Mouse (Mus musculus): Measurements from ENCODE around the gene Ppp1r1b.
"Not testable (repeated sequence)": the region's sequence is repeated elsewhere in the genome, so short reads cannot be mapped to it uniquely, and the experiment has no call there.

Ppp1r1b gene

DNA sequence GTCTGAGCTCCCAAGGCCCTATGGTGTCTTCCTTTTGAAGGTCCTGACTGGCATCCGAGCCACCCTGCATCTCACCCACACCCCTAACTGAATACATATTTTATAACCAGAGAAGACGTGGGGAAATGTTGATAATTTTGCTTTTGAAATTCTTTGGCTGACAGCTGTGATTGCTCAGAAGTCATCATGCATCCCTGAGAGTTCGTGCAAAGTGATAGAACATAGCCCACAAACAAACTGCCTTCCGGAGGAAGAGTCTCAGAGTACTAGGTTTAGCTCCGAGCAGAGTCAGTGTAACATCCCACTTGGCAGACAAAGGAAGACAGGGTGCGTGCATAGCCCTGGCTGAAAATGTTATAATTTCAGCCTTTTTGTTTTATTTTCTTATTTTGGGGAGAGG, 25.0 kb downstream of the Ppp1r1b start:
- DNase-seq (ENCODE audit: low spot score in 2 of 2), result no peak

DNA sequence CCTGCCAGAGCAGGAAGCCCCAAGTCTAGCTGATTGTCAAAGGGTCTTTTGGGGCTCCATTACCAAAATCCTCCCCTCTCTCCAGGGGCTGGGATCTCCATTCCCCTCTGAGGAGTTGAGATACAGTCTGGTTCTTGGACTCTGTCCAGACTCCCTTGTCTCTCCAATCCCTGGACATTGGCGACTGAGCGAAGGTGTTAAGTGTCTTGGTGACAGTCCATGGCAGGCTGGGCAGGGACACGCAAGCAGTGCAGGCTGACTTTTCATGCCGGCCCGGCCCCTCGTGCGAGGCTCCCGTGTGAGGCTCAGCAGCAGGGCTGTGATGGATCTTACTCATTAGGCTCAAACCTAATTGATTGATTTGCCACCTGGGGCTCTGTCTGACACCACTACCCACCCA, 26.1 kb downstream of the Ppp1r1b start:
- DNase-seq (ENCODE audit: low spot score in 2 of 2), result peak; percentile 62 to 71

DNA sequence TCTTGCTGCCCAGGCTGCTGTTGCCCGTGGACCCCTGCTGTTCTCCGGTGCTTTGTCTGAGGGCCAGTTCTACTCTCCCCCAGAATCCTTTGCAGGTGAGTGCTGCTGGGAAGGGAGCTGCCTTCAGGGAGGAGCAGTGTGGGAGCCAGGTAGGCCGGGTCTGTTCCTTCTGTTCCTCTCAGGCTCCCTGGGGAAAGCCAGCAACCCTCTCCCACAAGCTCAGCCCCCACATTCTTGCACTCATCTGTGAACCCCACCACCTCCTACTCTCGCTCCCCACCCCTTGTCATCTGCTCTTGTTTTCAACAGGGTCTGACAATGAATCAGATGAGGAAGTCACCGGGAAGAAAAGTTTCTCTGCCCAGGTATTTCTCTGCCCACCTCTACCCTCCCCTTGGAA, 28.6 kb downstream of the Ppp1r1b start:
- DNase-seq (ENCODE audit: low spot score in 2 of 2), result no peak

DNA sequence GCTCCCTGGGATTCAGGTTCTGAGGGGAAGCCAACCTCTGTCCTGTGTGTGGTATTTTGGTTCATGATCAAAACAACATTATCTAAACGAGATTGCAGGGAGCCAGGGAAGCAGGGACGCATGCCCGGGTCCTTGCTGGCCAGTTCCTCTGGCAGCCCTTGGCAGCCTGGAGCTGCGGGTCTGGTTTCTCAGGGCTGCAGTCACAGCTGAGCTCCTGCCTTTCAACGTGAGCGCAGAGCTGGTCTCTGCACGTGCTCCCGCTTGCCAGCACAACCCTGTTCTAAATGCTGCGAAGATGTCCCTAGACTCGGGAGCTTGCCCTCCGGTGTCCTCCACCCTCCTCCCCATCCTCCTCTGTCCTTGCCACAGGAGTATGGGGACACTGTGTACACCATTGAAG, 29.6 kb downstream of the Ppp1r1b start:
- peak; percentile 82 to 84 for DNase-seq (ENCODE audit: low spot score in 2 of 2)

DNA sequence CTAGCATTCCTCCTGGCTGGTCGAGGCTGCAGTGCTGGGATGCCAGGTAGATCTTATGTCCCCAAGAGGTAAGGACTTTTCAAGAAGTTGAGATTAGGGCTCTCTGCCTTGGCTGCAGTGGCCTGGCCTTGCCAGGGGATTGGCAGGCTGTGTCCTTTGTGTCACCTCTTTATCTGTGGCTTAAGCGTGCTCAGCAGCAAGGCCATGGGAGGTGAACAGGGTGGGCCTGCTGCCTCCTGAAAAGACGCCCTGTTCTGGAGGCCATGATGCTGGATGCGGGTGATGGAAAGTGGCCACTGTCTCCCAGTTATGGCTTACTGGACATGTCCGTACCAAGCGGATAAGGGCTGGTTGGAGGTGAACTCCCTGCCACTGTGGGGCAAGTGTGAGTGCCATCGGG, 31.2 kb downstream of the Ppp1r1b start:
- peak; percentile 66 to 71 for DNase-seq (ENCODE audit: low spot score in 2 of 2)

DNA sequence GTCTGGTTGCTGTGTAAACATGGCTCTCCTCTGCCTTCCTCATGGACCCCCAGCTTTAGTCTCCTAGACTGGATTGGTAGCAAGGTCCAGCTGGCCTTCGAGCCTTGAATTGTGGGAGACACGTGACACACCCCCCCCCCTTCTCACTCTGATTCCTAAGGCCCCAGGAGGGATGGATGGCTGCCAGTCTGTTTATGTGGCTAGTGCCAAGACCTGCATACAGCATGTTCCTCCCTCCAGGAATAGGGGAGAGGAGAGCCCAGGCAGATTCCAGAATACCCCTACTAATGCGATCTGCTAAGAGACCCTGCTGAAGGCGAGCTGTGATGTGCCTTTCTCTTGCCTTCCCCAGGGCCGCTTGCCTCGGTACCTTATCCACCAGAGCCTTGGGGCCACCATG, 31.9 kb downstream of the Ppp1r1b start:
- peak; percentile 51 to 55 for DNase-seq (ENCODE audit: low spot score in 2 of 2)

DNA sequence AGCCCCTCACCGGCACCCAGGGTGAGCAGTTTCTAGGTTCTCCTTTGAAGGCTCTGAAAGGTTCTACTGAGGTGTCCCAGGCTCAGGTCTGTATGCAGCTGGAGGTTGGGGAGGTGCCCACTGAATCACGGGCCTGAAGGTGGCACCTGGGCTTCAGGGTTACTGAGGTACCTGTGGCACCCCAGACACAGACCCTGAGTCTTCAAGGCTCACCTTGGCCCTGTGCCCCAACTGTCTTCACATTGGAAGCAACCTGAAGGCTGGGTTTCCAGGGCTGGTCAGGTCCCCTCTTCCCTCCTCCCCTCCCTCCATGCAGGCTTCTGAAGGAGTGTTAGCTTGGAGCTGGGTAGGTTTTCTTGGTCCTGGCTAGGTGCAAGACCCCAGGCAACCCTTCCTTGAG, 33.4 kb downstream of the Ppp1r1b start:
- no peak for DNase-seq (ENCODE audit: low spot score in 2 of 2)

DNA sequence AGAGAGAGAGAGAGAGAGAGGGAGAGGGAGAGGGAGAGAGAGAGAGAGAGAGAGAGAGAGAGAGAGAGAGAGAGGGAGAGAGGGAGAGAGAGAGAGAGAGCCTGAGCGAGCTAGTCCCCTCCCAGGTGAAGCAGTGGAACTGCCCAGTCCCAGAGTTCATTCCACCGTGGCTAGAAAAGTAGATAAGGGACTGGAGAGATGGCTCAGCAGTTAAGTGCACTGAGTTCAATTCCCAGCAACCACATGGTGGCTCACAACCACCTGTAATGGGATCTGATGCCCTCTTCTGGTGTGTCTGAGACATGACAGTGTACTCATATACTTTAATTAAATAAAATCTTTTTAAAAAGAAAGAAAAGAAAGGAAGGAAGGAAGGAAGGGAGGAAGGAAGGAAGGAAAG, 34.2 kb downstream of the Ppp1r1b start:
- not testable (repeated sequence) for DNase-seq (ENCODE audit: low spot score in 2 of 2)

DNA sequence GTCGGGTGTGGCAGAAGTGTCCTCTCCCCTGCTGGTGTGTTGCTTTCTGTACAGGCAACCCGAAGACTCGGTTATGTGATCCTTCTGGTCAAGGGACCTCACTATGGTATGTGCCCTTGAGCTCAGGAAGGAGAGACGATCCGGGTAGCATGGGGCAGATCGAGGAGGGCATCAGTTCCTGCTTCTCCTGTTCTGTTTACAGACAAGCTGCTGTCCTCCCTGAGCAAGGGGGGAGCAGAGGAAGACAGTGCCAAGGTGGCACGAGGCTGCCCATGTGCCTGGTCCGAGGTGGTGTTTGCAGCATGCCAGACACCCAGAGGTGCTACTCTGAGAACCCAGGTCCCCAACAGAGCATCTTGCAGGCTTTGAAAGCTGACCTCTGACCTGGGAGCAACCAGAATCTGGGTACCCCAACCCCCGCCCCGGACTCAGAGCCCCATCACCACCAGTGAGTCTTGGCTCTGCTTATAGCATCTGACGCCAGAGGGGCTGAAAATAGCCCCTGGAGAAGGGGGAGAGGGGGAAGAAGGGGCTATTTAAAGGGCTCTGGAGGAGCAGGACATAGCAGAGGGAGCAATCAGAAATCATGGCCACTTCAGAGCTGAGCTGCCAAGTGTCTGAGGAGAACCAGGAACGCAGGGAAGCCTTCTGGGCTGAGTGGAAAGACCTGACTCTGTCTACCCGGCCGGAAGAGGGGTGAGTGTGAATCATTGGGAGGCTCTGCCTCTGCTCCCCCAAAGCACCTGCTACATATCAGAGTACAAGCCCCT, 35.2 kb downstream of the Ppp1r1b start, which contains the start of gene Tcap:
Gene Tcap, plus strand, starts transcription at position 551 of the 770 bp plus-strand sequence.
- DNase-seq (ENCODE audit: low spot score in 2 of 2), result peak; percentile 70 to 80

DNA sequence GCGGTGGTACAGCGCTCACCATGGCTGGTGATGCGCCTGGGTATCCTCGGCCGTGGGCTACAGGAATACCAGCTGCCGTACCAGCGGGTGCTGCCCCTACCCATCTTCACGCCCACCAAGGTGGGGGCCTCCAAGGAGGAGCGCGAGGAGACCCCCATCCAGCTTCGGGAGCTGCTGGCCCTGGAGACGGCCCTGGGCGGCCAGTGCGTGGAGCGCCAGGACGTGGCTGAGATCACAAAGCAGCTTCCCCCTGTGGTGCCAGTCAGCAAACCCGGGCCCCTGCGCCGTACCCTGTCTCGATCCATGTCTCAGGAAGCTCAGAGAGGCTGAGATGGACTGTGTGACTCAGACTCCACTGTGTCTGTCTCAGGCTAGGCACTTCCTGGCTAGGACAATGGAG, 36.0 kb downstream of the Ppp1r1b start:
- DNase-seq (ENCODE audit: low spot score in 2 of 2), result no peak

DNA sequence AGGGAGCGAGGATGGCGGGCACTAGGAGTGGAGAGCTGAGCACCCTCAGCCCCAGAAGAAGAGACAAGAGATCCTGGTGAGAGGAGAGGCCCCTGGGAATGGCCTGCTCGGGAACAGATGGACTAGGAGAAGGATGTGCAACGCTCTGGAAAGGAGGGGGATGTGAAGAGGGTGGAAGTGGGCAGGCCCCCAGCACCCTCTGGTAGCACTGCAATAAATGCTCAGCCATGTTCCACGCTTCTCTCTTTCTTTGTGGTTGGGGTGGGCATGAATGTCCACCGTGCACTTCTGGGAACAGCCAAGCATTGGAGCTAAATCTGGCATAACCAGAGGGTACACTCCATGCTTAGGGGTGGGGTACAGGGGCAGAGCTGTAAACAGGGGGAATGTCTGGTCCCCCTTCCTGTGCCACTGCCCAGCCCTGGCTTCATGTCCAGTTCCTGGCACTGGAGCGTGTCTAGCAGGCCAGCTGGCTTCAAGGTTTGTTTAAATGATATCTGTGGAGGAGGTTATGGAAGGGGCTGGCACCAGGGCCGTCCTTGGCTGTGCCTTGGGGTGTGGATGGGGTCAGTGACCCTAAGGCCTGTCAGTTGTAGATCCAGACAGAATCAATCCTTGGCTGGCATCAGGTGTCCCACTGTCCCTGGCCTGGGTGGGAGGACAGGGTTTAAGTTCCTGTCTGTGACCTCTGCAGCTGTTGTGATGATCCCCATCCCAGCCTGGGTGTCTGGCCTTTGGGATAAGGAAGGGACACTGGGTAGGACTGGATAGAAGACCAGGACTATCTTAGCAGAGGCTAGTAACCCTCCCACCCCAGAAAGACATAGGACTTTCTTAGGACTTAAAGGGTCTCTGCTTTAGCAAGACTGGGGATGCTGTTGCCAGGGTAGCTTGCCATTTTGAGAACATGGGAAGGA, 36.8 kb downstream of the Ppp1r1b start:
- peak; percentile 62 to 72 for DNase-seq (ENCODE audit: low spot score in 2 of 2)

DNA sequence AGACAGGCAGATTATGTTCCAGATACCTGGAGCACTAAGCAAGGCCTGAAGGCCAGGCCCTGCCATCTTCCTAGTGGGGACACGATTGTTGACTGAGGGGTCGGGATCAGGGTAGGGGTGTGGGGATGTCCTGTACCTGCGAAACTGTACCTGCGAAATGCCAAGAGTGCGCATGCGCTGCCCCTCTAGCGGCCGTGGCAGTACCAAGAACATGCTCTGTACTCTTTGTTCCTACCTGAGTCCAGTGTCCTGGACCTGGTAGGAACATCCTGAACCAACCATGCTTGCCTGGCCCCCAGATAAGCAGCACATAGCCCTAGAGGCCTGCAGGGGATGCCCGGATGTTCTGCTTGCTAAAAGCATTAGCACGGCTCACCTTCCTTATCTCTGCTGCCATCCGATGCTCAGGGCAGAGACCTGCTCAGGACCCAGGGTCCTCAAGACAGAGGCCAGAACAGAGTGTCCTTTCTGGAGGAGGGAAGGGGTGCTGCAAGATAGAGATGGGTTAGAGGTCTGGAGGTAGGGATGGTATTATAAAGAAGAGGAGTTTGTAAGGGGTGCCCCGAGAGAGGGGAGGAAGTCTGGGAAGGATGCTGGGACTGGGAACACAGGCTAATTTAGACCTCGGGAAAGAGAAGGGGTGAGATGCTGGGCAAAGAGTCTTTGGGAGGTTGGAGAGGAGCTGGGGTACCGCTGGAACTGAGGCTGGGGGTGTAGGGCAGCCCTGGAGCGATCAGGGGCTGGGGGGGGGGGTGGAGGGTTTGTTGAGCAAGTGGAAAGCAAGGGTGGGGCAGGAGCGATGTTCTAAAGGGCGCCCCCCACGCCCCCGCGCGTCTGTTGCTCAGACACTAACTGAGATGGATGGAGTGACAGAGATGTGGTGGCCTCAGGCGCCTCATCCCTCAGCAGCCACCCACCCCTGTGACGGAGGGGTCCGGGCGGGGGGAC, 37.7 kb downstream of the Ppp1r1b start, which contains the start of gene Pnmt:
Gene Pnmt, plus strand, starts transcription at position 813 of the 948 bp plus-strand sequence.
- DNase-seq (ENCODE audit: low spot score in 2 of 2), result peak; percentile 61 to 66

DNA sequence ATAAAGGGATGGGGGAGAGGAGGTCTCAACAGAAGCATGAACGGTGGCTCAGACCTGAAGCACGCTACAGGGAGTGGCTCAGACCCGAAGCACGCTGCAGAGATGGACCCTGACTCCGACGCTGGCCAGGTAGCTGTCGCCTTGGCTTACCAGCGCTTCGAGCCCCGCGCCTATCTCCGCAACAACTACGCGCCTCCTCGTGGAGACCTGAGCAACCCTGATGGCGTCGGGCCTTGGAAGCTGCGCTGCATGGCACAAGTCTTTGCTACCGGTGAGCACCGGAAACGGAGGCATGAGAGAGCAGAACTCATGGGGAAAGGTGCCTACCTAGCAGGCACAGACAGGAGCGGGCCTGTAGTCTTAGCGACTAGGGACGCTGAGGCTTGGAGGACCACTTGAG, 38.4 kb downstream of the Ppp1r1b start:
- no peak for DNase-seq (ENCODE audit: low spot score in 2 of 2)

DNA sequence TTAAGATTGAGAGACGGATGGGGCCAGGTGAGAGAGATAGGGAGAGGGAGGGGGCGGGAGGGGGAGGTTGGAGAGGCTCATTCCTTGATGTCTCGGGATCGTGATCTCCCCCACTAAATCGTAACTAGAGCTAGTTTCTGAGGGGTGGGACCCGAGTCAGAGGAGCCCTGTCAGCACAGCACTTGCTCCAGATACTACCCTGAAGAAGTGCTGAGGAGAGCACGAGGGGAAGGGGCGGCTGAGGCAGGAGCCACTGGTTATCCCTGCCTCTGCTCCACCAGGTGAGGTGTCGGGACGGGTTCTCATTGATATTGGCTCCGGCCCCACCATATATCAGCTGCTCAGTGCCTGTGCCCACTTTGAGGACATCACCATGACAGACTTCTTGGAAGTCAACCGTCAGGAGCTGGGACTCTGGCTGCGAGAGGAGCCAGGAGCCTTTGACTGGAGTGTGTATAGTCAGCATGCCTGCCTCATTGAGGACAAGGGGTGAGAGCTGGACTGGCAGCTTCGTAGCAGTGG, 38.9 kb downstream of the Ppp1r1b start:
- no peak for DNase-seq (ENCODE audit: low spot score in 2 of 2)

DNA sequence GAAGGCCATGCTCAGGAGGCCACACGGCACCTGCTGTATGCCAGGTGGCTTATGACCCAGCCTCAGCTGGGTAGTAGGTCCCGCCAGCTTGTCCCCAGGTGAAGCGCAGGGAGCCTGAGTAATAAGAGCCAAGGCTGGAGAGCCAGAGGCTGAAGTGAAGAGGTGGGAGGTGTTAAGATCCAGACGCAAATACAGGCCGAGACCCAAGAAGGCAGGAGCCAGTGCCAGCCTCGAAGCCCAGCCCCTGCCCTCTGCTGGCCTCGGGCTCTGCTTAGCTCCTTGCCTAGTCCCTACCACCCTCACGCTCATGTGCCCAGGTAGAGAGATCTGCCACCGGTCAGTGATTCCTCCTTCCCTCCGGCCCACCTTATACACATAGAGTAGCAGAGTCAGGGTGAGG, 40.1 kb downstream of the Ppp1r1b start:
- DNase-seq (ENCODE audit: low spot score in 2 of 2), result no peak

DNA sequence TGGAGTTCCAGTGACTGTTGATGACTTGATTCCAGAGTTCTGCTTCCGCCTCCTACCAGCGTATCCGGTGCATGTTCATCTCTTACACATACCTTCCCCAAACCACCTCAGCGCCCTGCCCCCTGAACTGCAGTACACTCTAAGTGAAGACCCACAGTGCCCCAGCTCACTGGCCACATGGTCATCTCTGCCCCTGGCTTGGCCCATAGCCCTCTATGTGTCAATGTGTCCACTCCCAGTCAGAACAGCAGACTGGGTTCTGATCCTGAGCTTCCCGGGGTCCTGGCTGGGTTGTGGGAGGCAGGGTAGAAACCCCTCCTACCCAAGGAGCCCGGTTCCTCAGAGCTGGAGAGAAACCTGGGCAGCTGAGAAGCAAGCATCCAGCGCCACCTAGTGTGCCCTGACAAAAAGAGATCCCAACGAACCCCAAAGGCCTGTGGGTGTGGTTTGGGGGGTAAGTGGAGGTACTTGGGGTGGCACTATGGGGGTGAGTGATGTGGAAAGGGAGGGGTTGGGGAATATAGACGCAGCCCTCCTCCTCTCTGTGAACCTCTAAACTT, 41.1 kb downstream of the Ppp1r1b start:
- DNase-seq (ENCODE audit: low spot score in 2 of 2), result no peak

DNA sequence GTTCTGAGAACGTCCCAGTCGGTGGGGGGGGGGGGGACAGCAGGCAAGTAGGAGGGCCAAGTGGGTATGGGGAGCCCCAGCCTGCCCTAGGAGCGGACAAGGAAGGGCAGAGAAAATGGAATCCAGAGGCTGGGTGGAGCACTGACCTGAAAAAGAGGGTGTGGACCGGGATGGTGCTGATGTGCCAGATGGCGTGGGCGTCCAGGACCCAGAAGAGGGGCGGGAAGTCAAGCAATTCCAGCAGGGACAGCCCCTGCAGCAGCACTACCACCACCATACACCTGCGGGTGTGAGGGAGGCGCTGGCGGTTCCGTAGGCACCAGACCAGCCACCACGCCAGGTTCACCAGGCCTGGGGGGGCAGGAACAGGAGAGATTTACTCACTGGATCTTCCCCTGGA, 41.9 kb downstream of the Ppp1r1b start:
- no peak for DNase-seq (ENCODE audit: low spot score in 2 of 2)

DNA sequence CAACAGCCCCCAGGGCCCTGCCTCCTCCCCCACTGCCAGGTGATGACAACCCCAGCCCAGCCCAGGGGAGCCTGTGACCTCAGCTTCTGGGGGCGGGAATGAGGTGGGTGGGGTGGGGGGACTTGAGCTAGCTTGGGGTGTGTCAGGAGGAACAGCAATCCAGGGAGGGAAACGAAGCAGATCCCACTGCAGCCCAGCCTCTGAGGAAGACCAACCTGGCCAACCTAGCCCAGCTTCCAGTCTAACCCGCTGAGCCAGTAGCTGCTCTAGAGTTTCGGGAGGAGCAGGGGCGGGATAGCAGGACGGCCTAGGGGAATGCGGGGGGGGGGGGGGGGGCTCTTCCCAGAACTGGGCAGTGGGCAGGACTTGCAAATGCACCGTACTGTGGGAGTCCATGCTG, 43.8 kb downstream of the Ppp1r1b start:
- no peak for DNase-seq (ENCODE audit: low spot score in 2 of 2)

DNA sequence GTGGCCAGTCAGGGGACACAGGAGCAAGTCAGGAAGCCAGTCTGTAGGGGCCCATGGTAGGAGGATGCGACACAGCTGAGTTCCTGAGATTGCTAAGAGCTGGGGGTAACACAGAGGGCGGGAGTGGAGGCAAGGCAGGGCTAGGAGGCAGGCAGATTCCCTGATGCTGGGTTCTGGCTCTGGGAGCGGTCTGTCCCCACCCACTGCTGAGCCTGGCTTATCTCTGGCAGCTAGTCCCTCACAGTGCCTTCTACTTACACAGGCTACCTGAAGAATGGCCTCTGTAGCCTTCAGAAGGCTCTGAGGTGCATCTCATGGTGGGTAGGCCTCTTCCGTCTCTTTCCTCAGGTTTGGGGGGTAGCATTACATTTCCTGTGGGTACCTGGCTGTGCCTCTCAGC, 44.4 kb downstream of the Ppp1r1b start:
- no peak for DNase-seq (ENCODE audit: low spot score in 2 of 2)

DNA sequence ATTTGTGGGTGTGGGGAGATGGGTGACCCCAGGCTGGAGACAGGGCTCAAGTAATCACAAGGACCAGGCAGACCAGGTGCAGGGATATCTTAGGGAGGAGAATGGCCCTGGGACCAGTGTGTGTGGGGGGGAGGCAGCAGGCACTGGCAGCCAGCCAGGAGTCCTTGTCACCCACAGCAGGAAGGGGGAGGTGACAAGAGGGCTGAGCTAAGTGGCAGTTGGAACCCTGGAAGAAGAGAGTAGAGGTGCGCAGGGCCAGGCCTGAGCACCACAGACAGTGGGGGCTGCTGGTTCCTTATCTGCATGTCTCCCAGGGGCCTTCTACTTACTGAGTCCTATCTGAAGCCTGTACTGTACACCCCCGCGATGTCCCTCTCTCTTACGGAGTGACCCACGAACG, 45.1 kb downstream of the Ppp1r1b start:
- peak in 1 of 2 experiments; percentile 53 for DNase-seq (ENCODE audit: low spot score in 2 of 2)

DNA sequence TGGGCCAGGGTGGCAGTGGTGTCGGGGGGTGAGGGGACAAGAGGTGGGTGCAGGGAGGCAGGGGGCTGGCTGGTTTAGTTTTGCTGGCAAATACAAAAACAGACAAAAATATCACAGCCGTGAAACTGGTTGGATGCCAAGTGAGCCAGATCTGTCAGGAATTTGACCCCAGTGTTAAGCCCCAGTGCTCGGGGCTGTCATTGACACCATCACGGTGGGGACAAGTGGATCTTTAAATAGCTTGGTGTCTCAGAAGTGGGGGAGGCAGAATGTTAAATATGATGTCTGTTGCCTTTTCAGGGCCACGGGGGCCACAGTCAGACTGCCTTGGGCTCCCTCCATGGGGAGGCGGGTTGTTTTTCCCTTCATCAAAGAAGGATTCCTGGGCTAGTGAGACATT, 46.1 kb downstream of the Ppp1r1b start:
- DNase-seq (ENCODE audit: low spot score in 2 of 2), result peak; percentile 70 to 72

All from heart, adult 9 months (tissue).